Mouse (Mus musculus) ES-E14 (cell line): ENCODE data around the gene Tmem221.

Experiments used
- CHD2 ChIP-seq: IDR thresholded peaks from 2 replicates; pipeline ENCODE4 v1.6.1; 2014; ENCODE audit warnings: mild to moderate bottlenecking, low read depth, low read length, inconsistent platforms
- HCFC1 ChIP-seq: IDR thresholded peaks from 2 replicates; pipeline ENCODE4 v1.6.1; 2012; ENCODE audit warnings: low read length, inconsistent platforms, borderline replicate concordance; ENCODE audit not compliant: insufficient read depth
- MAFK ChIP-seq: IDR thresholded peaks from 2 replicates; pipeline ENCODE4 v1.6.1; 2014; ENCODE audit warnings: mild to moderate bottlenecking, low read depth, low read length, inconsistent platforms; ENCODE audit not compliant: insufficient read depth
- ZC3H11A ChIP-seq: IDR thresholded peaks from 2 replicates; pipeline ENCODE4 v1.6.1; 2012; ENCODE audit warnings: low read depth, mild to moderate bottlenecking, inconsistent platforms, low read length, borderline replicate concordance

GRCm38 (mm10) chr8:71595862-71596261, 37.2 kb upstream of the Tmem221 start:
- 0 out of 2 replicates have a peak, but pooled peaks have one; percentile 23 for TF ChIP-seq ZC3H11A
- no peak for TF ChIP-seq MAFK
- TF ChIP-seq HCFC1: 0 out of 2 replicates have a peak, but pooled peaks have one; percentile 37
- TF ChIP-seq CHD2: no peak
